Mouse (Mus musculus) intestine, postnatal 0 days (tissue): ENCODE measurements around the gene Fam221a. TPM values are rescaled to one million over a fixed set of nuclear protein-coding genes. Genes with fewer than 3 reads are reported as not detected.

Source experiments
- ATAC-seq: fragments of 200-750 bp; cut with Nextera tagmentation; 2 replicates; pipeline ENCODE4 v1.8.0; 2017; ENCODE audit warnings: mild to moderate bottlenecking, moderate TSS enrichment, moderate library complexity
- H3K27ac ChIP-seq: fragments of 300-500 bp; sonication (generic); 2 replicates; pipeline ENCODE4 v1.5.1; 2014; ENCODE audit warnings: mild to moderate bottlenecking, low read depth, low read length, moderate library complexity
- H3K27me3 ChIP-seq: fragments of 300-500 bp; sonication (generic); replicated peaks from 2 replicates; pipeline ENCODE4 v1.6.1; 2014; ENCODE audit warnings: low read length, mixed read lengths; ENCODE audit not compliant: control insufficient read depth, insufficient read depth
- H3K36me3 ChIP-seq: fragments of 300-500 bp; sonication (generic); 2 replicates; pipeline ENCODE4 v1.6.1; 2014; ENCODE audit warnings: mild to moderate bottlenecking, moderate library complexity; ENCODE audit not compliant: control insufficient read depth, insufficient read depth
- H3K4me1 ChIP-seq: fragments of 300-500 bp; sonication (generic); replicated peaks from 2 replicates; pipeline ENCODE4 v1.6.1; 2014; ENCODE audit warnings: antibody characterized with exemption, low read length, mixed read lengths; ENCODE audit not compliant: control insufficient read depth, insufficient read depth
- H3K4me2 ChIP-seq: fragments of 300-500 bp; sonication (generic); replicated peaks from 2 replicates; pipeline ENCODE4 v1.6.1; 2014; ENCODE audit warnings: low read depth, mild to moderate bottlenecking, moderate library complexity
- H3K4me3 ChIP-seq: fragments of 300-500 bp; sonication (generic); 2 replicates; pipeline ENCODE4 v1.5.1; 2014; ENCODE audit warnings: low read depth, low read length
- H3K9ac ChIP-seq: fragments of 300-500 bp; sonication (generic); 2 replicates; pipeline ENCODE4 v1.6.1; 2014; ENCODE audit warnings: mild to moderate bottlenecking, low read depth, low read length
- H3K9me3 ChIP-seq: fragments of 300-500 bp; sonication (generic); 2 replicates; pipeline ENCODE4 v1.6.1; 2016; ENCODE audit warnings: mixed run types; ENCODE audit not compliant: control insufficient read depth
- CTCF ChIP-seq: sonication (generic); IDR thresholded peaks from 2 replicates; pipeline ENCODE4 v1.5.1; 2016; ENCODE audit warnings: low read depth, mild to moderate bottlenecking, control low read depth, antibody characterized with exemption, moderate library complexity
- WGBS: fragments of 180-500 bp; shearing (Covaris S2); extraction: QIAGEN DNeasy Blood & Tissue Kit; methylation state at CpG from one replicate; pipeline ENCODE4 v1.1.7; 2014; 5-methylcytosine and 5-hydroxymethylcytosine counted together
- polyA plus RNA-seq: library from polyadenylated mRNA; unstranded; fragments of >200 nt; fragmentation: Nextera tagmentation; extraction: Ambion mirVana; gene quantifications from 2 replicates; pipeline ENCODE4 v1.2.1, GENCODE M21; 2015

Gene Fam221a
- polyA plus RNA-seq: 3.2 and 4.0 TPM in 2 replicates

DNA sequence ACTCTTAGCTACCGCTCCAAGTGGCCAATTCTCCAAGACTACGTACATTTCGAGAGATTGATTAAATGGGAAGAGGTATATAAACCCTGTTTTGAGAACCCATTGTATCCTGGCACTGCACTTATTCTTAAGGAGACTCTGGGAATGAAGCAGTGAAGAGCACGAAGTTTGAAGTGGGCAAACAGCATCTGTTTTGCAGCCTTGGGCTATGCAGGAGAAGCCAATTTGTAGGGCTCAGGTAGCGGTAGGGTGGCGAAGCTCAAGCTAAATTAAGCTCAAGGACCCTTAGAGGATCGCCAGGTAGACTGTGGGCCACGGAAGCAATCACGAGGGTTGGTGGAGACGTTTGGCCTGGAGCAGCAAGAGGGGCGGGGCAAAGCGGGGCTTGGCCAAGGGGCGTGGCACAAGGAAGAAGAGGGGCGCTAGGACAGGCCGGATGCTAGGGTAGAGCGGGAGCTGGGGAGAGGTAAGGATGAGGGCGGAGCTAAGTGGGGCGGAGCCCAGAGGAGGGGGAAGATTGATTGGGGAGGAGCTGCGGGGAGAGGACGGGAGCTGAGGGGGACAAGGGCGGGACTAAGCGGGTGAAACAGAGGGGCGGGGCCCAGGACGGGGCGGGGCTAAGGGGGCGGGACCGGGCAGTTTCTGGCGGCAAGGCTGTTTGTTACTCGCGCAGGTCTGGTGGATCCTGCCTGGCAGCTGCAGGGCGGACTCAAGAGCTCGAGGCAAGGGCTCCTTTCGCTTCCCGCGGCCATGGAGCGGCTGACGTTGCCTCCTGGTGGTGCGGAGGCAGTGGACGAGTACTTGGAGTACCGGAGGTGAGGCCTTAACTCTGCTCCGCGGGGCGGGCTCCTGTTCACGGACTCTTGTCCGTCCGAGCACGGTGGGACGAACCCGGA lies at the start of gene Fam221a:
Gene Fam221a (plus strand): TSS at position 581 of the 896 bp plus-strand sequence.
- H3K27me3 ChIP-seq: no peaks in the 10 kb centered on the region
- H3K36me3 ChIP-seq: no peaks in the 10 kb centered on the region
- H3K9me3 ChIP-seq: no peaks in the 10 kb centered on the region
- TF ChIP-seq CTCF: peak; percentile 68
- 4% methylated on average over 48 of the region's 49 CpGs for WGBS
- H3K4me2 ChIP-seq: peak within 1 kb of the TSS; percentile 80
- H3K4me1 ChIP-seq: peaks cover 3% of the 10 kb centered on the region; the same call in 1 of the 2 replicates
- H3K27ac ChIP-seq: peak within 1 kb of the TSS; percentile 70
- peak within 1 kb of the TSS; percentile 46; the same call in 1 of the 2 replicates for H3K9ac ChIP-seq
- peak; percentile 98 for ATAC-seq
- peak within 1 kb of the TSS; percentile 61 for H3K4me3 ChIP-seq

DNA sequence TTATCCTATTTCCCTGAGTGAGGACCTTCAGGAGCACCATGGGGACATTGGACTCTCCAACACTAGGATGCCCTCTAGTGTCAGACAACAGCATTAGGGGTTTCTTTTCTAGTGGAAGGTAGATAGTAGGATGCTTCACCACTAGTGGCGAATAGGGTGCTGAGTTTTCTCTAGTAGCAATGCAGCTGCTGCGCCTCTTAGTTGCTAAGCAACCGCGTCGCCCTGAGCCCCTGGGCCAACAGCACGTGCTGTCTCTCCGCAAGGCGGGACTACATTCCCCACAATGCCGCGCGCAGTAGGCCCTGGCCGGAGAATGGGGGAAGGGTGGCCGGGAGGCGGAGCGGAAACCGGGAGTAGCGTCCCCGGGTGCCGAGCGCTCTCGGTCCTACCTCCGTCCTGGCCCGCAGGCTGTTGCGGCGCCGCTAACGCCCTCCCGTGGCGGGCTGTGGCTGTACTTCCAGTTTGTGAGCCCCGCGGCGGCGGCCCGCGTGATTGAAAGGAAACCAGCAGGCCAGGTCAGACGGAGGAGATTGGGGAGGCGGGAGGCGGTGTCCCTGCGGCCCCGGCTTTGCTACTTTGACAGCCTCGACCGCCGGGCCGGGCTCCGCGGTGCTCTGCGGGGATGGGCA lies 48.5 kb upstream of the Fam221a start, which contains the start of gene Ccdc126:
Gene Ccdc126 (plus strand): TSS at position 309 of the 629 bp plus-strand sequence.
- peak; percentile 99 for ATAC-seq
- H3K36me3 ChIP-seq: no peaks in the 10 kb centered on the region
- H3K4me1 ChIP-seq: 0 out of 2 replicates have a peak, but pooled peaks cover 2% of the 10 kb centered on the region
- H3K4me3 ChIP-seq: peak within 1 kb of the TSS; percentile 68
- peak within 1 kb of the TSS; percentile 66 for H3K4me2 ChIP-seq
- WGBS: under 1% methylated on average over 47 of the region's 47 CpGs
- no peaks in the 10 kb centered on the region for H3K9me3 ChIP-seq
- peak within 1 kb of the TSS; percentile 50 for H3K9ac ChIP-seq
- H3K27ac ChIP-seq: peak within 1 kb of the TSS; percentile 70
- peak; percentile 75 for TF ChIP-seq CTCF
- H3K27me3 ChIP-seq: no peaks in the 10 kb centered on the region

DNA sequence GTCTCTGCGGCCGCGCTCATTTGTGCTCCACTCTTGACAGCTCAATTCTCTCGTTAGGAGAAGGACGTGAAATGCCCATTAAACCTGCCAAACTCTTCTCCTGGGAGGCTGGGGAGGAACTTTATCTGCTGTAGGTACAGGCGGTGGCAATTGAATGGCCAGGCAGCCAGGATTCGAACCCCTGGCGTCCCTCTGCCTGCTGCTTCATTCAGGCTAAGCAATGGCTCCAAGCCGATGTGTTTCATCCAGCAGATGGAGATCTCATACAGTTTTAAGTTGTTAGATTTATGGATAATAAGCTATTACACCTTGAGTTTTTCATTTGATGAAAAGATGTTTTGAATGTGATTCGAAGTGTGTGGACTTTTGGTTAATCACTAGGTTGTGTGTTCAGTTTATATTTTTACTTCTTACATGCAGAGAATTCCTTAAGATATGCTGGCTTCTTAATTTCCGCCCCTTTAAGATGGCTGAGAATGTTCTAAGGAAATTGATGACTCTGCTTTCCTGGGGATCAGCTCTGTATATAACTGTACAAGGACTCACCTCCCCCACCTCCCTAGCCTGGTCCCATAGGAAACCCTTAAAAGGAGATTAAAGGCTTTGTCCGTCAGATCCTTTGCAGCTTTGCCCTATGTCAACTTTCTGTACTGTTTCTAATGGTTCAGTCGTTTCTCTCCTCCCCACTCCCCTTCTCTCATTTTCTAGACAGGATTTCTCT lies 47.8 kb upstream of the Fam221a start:
- no peaks in the 10 kb centered on the region for H3K36me3 ChIP-seq
- peak overlapping the region; percentile 50 for H3K9ac ChIP-seq
- 14% methylated on average over 13 of the region's 13 CpGs for whole genome bisulfite sequencing
- TF ChIP-seq CTCF: no peak
- H3K4me3 ChIP-seq: peak overlapping the region; percentile 68
- H3K9me3 ChIP-seq: no peaks in the 10 kb centered on the region
- H3K4me1 ChIP-seq: 0 out of 2 replicates have a peak, but pooled peaks cover 2% of the 10 kb centered on the region
- H3K27ac ChIP-seq: peak overlapping the region; percentile 70
- ATAC-seq: no peak
- peak overlapping the region; percentile 66 for H3K4me2 ChIP-seq
- H3K27me3 ChIP-seq: no peaks in the 10 kb centered on the region

DNA sequence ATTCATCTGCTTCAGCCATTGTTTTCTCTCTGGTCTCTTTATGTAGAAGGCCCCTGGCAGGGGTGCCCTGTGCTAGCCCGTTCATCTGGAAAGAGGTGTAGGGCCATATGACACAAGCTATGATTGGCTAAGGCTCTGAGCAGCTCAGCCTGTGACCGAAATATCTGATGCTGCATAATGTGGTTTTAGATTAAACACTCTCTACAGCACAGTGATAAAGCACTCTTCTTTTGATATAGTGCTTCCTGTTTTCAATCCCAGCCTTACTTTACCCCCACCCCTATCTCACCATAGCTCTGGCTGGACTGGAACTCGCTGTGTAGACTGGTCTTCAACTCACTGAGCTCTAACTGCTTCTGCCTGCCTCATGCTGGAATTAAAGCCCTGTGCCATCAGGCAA lies 46.2 kb upstream of the Fam221a start:
- Histone ChIP-seq H3K4me2 (no peak overlapping the region), H3K4me1 (0 out of 2 replicates have a peak, but pooled peaks cover 2% of the 10 kb centered on the region), H3K4me3 (no peak overlapping the region), H3K9ac (no peak overlapping the region), H3K9me3 (no peaks in the 10 kb centered on the region), H3K36me3 (no peaks in the 10 kb centered on the region), H3K27me3 (no peaks in the 10 kb centered on the region), H3K27ac (no peak overlapping the region)
- TF ChIP-seq CTCF: no peak
- 84% methylated on average over 3 of the region's 3 CpGs for WGBS
- ATAC-seq: no peak

DNA sequence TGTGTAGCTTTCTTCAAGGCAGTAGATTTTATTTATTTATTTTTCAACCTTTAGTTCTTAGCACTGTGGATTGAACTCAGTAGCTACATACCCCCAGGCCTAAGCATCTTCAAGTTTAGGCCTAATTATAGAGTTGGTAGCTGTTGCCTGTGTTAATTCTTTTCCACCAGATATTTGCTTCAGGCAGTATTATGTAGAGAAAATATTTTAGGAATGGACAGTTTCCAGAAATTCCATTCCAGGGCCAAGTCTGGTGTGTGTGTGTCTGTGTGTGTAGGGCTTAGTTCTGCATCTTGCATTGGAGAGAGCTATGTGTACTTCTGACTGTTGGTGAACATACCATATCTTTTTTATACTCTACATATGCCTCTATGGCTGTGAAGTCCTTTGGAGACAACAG lies 45.5 kb upstream of the Fam221a start:
- H3K27me3 ChIP-seq: no peaks in the 10 kb centered on the region
- no peaks in the 10 kb centered on the region for H3K9me3 ChIP-seq
- no peak overlapping the region for H3K4me3 ChIP-seq
- H3K36me3 ChIP-seq: no peaks in the 10 kb centered on the region
- H3K4me2 ChIP-seq: no peak overlapping the region
- no peak overlapping the region for H3K9ac ChIP-seq
- H3K4me1 ChIP-seq: 0 out of 2 replicates have a peak, but pooled peaks cover 2% of the 10 kb centered on the region
- H3K27ac ChIP-seq: no peak overlapping the region
- no peak for TF ChIP-seq CTCF
- no peak for ATAC-seq
